Mouse (Mus musculus): ENCODE data around the gene Rab40c.

Rab40c gene

GRCm38 (mm10) chr17:25867836-25868600 is 51.5 kb downstream of the Rab40c start:
- Histone ChIP-seq H3K36me3 (ENCODE audit: control insufficient read depth, insufficient read depth, low read length, poor library complexity, severe bottlenecking) (no peaks in the 10 kb centered on the region; the same call in 1 of the 2 replicates), H3K27me3 (ENCODE audit: control insufficient read depth, insufficient read depth, low read length, poor library complexity, severe bottlenecking) (no peaks in the 10 kb centered on the region)
- peak; percentile 20 for DNase-seq (ENCODE audit: low read depth, low spot score)

DNA sequence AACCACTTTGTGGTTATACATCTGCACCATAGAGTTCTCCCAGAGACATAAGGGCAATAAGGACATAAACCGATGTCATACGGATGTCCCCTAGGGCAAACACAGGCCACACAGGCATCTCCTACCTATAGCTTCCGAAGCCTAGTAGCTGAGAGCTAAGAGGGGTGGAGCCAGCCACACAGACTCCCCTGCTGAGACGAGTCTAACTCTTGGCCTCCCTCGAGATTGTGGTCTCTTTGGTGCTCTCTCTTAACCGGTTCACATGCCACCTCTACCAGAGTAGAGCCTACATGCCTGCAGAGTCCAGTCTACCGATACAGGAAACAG is 52.1 kb downstream of the Rab40c start:
- Histone ChIP-seq H3K27me3 (ENCODE audit: control insufficient read depth, insufficient read depth, low read length, poor library complexity, severe bottlenecking) (no peaks in the 10 kb centered on the region), H3K36me3 (ENCODE audit: control insufficient read depth, insufficient read depth, low read length, poor library complexity, severe bottlenecking) (no peaks in the 10 kb centered on the region; the same call in 1 of the 2 replicates)
- no peak for DNase-seq (ENCODE audit: low read depth, low spot score)

- no peak for DNase-seq (ENCODE audit: low read depth, low spot score)
- no peaks in the 10 kb centered on the region for H3K27me3 ChIP-seq (ENCODE audit: control insufficient read depth, insufficient read depth, low read length, poor library complexity, severe bottlenecking)
- no peaks in the 10 kb centered on the region; the same call in 1 of the 2 replicates for H3K36me3 ChIP-seq (ENCODE audit: control insufficient read depth, insufficient read depth, low read length, poor library complexity, severe bottlenecking)
Measured at GRCm38 (mm10) chr17:25866172-25866571, 53.4 kb downstream of the Rab40c start.

- no peaks in the 10 kb centered on the region; the same call in 1 of the 2 replicates for H3K36me3 ChIP-seq (ENCODE audit: control insufficient read depth, insufficient read depth, low read length, poor library complexity, severe bottlenecking)
- no peaks in the 10 kb centered on the region for H3K27me3 ChIP-seq (ENCODE audit: control insufficient read depth, insufficient read depth, low read length, poor library complexity, severe bottlenecking)
- no peak for DNase-seq (ENCODE audit: low read depth, low spot score)
Measured at GRCm38 (mm10) chr17:25865288-25865687, 54.2 kb downstream of the Rab40c start.

DNA sequence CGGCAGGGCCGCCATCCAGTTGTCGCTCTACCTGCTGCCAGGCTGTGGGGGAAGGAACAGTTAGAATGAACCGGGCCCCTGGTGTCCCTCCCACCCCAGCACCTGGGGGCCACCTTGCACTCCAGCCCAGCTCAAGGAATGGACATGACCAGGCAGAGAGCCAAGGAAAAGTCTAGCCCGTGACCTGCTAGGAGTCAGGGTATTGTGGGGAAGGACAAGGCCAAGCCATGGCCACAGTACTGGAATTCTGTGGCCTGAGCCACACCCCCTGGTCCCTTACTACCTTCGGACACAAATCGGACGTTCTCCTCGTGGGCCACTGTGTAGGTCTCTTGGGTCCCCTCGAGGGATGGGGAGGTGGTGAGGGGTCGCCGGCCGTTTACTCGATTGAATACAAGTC is 55.2 kb downstream of the Rab40c start:
- H3K27me3 ChIP-seq (ENCODE audit: control insufficient read depth, insufficient read depth, low read length, poor library complexity, severe bottlenecking): no peaks in the 10 kb centered on the region
- no peak for DNase-seq (ENCODE audit: low read depth, low spot score)
- H3K36me3 ChIP-seq (ENCODE audit: control insufficient read depth, insufficient read depth, low read length, poor library complexity, severe bottlenecking): no peaks in the 10 kb centered on the region; the same call in 1 of the 2 replicates

- H3K27me3 ChIP-seq (ENCODE audit: control insufficient read depth, insufficient read depth, low read length, poor library complexity, severe bottlenecking): no peaks in the 10 kb centered on the region
- no peaks in the 10 kb centered on the region; the same call in 1 of the 2 replicates for H3K36me3 ChIP-seq (ENCODE audit: control insufficient read depth, insufficient read depth, low read length, poor library complexity, severe bottlenecking)
- DNase-seq (ENCODE audit: low read depth, low spot score): no peak
Measured at GRCm38 (mm10) chr17:25863681-25864080, 55.8 kb downstream of the Rab40c start.

DNA sequence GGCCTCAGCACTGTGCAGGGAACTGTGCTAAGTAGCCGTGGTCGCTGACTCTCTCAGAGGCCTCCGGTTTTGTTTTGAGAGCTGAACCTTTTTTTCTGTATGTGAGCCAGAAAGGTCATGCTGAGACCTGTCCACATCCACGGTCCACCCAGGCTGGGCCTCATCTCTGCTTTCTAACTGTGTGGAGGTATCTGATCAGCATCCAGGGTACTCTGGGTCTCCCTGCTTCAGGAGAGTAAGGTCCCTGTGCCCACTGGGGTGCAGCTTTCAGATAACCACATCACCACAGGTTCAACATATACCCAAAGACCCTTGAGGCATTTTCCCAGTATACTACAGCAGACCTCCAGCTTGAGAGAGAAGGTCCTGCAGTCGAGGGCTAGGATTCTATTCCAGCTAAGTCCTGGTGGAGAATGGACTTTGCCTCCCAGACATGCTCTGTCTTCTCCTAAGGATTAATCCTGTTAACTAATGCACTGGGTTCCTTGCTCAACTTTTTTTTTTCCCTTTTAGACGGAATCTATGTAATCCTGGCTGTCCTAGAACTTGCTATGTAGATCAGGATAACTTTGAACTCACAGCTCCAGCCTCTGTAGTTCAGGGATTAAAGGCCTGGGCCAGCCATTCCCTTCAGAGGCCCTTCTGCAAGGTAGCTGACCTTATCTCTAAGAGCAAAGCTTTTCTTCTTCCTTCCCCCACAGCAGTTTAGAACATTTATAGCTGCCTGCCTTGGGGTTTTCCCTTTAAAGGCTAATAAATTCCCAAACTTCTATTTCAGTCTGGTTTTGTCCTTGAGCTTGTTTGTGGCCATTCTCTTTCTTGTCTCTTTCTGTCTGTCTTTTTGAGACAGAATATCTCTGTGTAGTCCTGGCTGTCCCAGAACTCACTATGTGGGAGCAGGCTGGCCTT is 57.6 kb downstream of the Rab40c start:
- Histone ChIP-seq H3K36me3 (ENCODE audit: control insufficient read depth, insufficient read depth, low read length, poor library complexity, severe bottlenecking) (no peaks in the 10 kb centered on the region; the same call in 1 of the 2 replicates), H3K27me3 (ENCODE audit: control insufficient read depth, insufficient read depth, low read length, poor library complexity, severe bottlenecking) (no peaks in the 10 kb centered on the region)
- DNase-seq (ENCODE audit: low read depth, low spot score): no peak

GRCm38 (mm10) chr17:25860832-25861703 is 58.5 kb downstream of the Rab40c start, which contains the start of gene Wdr90:
Gene Wdr90 (minus strand): TSS chr17:25861501.
- H3K36me3 ChIP-seq (ENCODE audit: control insufficient read depth, insufficient read depth, low read length, poor library complexity, severe bottlenecking): no peaks in the 10 kb centered on the region; the same call in 1 of the 2 replicates
- peak; percentile 95 for DNase-seq (ENCODE audit: low read depth, low spot score)
- no peaks in the 10 kb centered on the region for H3K27me3 ChIP-seq (ENCODE audit: control insufficient read depth, insufficient read depth, low read length, poor library complexity, severe bottlenecking)

GRCm38 (mm10) chr17:25860229-25860628 is 59.3 kb downstream of the Rab40c start:
- DNase-seq (ENCODE audit: low read depth, low spot score): no peak
- Histone ChIP-seq H3K36me3 (ENCODE audit: control insufficient read depth, insufficient read depth, low read length, poor library complexity, severe bottlenecking) (no peaks in the 10 kb centered on the region; the same call in 1 of the 2 replicates), H3K27me3 (ENCODE audit: control insufficient read depth, insufficient read depth, low read length, poor library complexity, severe bottlenecking) (no peaks in the 10 kb centered on the region)

DNA sequence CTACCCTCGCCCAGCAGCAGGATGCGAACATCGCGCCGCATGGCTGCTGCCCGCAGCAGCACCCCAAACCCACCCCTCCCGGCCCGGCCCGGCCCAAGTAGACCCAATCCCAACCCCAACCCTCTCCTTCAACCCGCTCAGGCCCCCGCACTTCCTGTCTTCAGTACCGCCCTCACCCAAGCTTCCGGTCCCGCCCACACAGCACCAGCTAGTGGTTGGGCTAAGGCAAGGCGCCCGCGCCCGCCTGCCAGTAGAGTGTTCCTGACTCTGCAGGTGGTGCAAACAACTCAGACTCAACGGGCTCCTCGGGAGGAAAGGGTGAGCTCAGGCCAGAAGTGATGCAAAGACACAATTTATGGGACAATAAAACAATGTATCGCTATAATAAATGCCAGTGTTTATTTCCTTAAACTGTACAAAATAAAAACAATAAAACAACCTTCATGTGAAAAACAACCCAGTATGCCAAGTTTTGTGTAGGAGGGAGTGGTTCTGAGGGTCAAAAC is 75.1 kb downstream of the Rab40c start, which contains the start of gene Rhot2:
TSS of gene Rhot2 (minus strand) at position 456 of the 506 bp plus-strand sequence.
- Histone ChIP-seq H3K36me3 (ENCODE audit: control insufficient read depth, insufficient read depth, low read length, poor library complexity, severe bottlenecking) (peaks cover 5% of the 10 kb centered on the region), H3K27me3 (ENCODE audit: control insufficient read depth, insufficient read depth, low read length, poor library complexity, severe bottlenecking) (no peaks in the 10 kb centered on the region)
- peak; percentile 92 for DNase-seq (ENCODE audit: low read depth, low spot score)

DNA sequence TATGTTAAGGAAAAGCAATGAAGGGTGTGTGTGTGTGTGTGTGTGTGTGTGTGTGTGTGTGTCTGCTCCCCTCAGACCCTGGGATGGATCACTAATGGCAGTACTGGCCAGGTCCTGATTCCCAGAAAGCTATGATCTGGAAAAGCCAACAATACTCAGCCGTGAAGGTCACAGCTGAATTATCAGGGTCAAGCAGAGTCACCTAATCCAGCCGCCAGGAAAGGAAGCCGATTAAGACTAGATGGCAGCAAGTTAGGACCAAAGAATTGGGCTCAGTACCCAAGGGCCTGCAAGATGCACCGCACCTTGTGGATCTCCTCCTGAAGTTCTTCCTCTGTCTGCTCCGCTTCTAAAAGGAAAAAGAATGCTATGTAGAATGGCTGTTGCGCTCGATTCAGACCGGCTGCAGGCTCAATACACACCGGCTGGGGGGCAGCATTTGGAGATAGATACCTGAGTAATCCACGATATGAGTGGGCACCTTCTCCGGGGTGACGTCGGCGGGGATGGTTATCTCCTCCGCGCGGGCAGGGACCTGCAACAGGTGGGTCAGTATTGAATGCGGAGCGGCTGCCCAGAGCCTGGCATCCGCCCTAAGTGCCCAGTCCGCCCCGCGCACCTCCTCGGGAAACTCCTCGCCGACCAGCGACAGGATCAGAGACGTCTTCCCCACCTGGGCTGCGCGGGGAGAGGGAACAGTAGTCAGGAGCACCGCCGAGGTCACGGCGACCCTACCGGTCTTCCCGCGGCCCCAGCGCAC is 75.7 kb downstream of the Rab40c start:
- Histone ChIP-seq H3K36me3 (ENCODE audit: control insufficient read depth, insufficient read depth, low read length, poor library complexity, severe bottlenecking) (peaks cover 5% of the 10 kb centered on the region), H3K27me3 (ENCODE audit: control insufficient read depth, insufficient read depth, low read length, poor library complexity, severe bottlenecking) (no peaks in the 10 kb centered on the region)
- DNase-seq (ENCODE audit: low read depth, low spot score): no peak

- Histone ChIP-seq H3K36me3 (ENCODE audit: control insufficient read depth, insufficient read depth, low read length, poor library complexity, severe bottlenecking) (peaks cover 5% of the 10 kb centered on the region), H3K27me3 (ENCODE audit: control insufficient read depth, insufficient read depth, low read length, poor library complexity, severe bottlenecking) (no peaks in the 10 kb centered on the region)
- no peak for DNase-seq (ENCODE audit: low read depth, low spot score)
Measured at GRCm38 (mm10) chr17:25843122-25843521, 76.4 kb downstream of the Rab40c start.

- Histone ChIP-seq H3K27me3 (ENCODE audit: control insufficient read depth, insufficient read depth, low read length, poor library complexity, severe bottlenecking) (no peaks in the 10 kb centered on the region), H3K36me3 (ENCODE audit: control insufficient read depth, insufficient read depth, low read length, poor library complexity, severe bottlenecking) (peaks cover 5% of the 10 kb centered on the region)
- no peak for DNase-seq (ENCODE audit: low read depth, low spot score)
Measured at GRCm38 (mm10) chr17:25842509-25842908, 77.0 kb downstream of the Rab40c start.
